ENCODE assay signal across 33 mouse cellular contexts in genomic region chr1:45830453-45831206, GRCm38 (mm10). TPM values are rescaled to one million over a fixed set of nuclear protein-coding genes. Genes with fewer than 3 reads are reported as not detected.
DNase-seq lines count a peak whose midpoint lies in the region; ATAC-seq and TF ChIP-seq lines count a peak whose summit lies in the region.
"Had no signal": no experiment of that assay in that cellular context is flagged by ENCODE, and none has a peak within 500 bp of the region (broad histone marks: within the 10 kb centered on the region; RNA-seq: fewer than 3 reads in every experiment).

No protein-coding gene starts in this region.

- 0 out of 2 replicates have a peak, but pooled peaks have one; percentile 26 for TF ChIP-seq EP300 in lung, postnatal 0 days (IDR thresholded peaks at IDR 0.05)

- no peaks in the 10 kb centered on the region for H3K4me1 ChIP-seq in intestine, embryonic 15.5 days (replicated peaks)
- H3K4me1 ChIP-seq in intestine, postnatal 0 days (replicated peaks; ENCODE audit: control insufficient read depth, insufficient read depth, low read length): no peaks in the 10 kb centered on the region; the same call in 1 of the 2 replicates
- H3K4me1 ChIP-seq in lung, embryonic 15.5 days: 0 out of 2 replicates have a peak, but pooled peaks cover 4% of the 10 kb centered on the region
- no peaks in the 10 kb centered on the region for H3K4me1 ChIP-seq in lung, adult 2 months (ENCODE audit: control insufficient read depth, insufficient read depth, low read length)
- H3K4me1 ChIP-seq in lung, postnatal 0 days (ENCODE audit: insufficient read depth, low read depth, low read length): no peaks in the 10 kb centered on the region
- no peaks in the 10 kb centered on the region for H3K4me1 ChIP-seq in forebrain, embryonic 16.5 days (replicated peaks; ENCODE audit: control insufficient read depth, insufficient read depth, low read length)
- H3K4me1 ChIP-seq: embryonic facial prominence, embryonic 10.5 days; embryonic facial prominence, embryonic 13.5 days; forebrain, embryonic 12.5 days; forebrain, embryonic 15.5 days; hindbrain, embryonic 12.5 days; hindbrain, embryonic 15.5 days had no signal

- DNase-seq in lung, adult 2 months: no peak
- DNase-seq in lung, postnatal 0 days (ENCODE audit: low spot score): peak; percentile 33
- DNase-seq in T-cell, adult 2 months (ENCODE audit: low spot score): no peak
- DNase-seq: adrenal gland, adult 2 months; adrenal gland, postnatal 14 days; B cell, adult 2 months; cerebellum, adult 11 months; cerebellum, adult 2 months; cerebellum, postnatal 10 days; cerebellum, postnatal 36 days; embryo, embryonic 11 days; gastrocnemius, adult 2 months; gastrocnemius, postnatal 14 days; heart, adult 11 months had no signal

- no peak overlapping the region for H3K9ac ChIP-seq in intestine, embryonic 15.5 days
- H3K9ac ChIP-seq in intestine, postnatal 0 days (ENCODE audit: low read depth, low read length): no peak overlapping the region
- no peak overlapping the region for H3K9ac ChIP-seq in lung, embryonic 15.5 days
- no peak overlapping the region for H3K9ac ChIP-seq in lung, postnatal 0 days (replicated peaks; ENCODE audit: low read depth)
- no peak overlapping the region for H3K9ac ChIP-seq in forebrain, embryonic 16.5 days (replicated peaks; ENCODE audit: low read depth, low read length)
- H3K9ac ChIP-seq: embryonic facial prominence, embryonic 13.5 days; forebrain, embryonic 12.5 days; forebrain, embryonic 15.5 days; hindbrain, embryonic 12.5 days; hindbrain, embryonic 15.5 days had no signal

- no peaks in the 10 kb centered on the region for H3K9me3 ChIP-seq in intestine, embryonic 15.5 days
- H3K9me3 ChIP-seq in intestine, postnatal 0 days (ENCODE audit: control insufficient read depth): no peaks in the 10 kb centered on the region
- H3K9me3 ChIP-seq in lung, embryonic 15.5 days: no peaks in the 10 kb centered on the region
- H3K9me3 ChIP-seq in lung, postnatal 0 days (ENCODE audit: low read length): no peaks in the 10 kb centered on the region
- no peaks in the 10 kb centered on the region for H3K9me3 ChIP-seq in forebrain, embryonic 16.5 days (ENCODE audit: control insufficient read depth, low read length)
- H3K9me3 ChIP-seq: embryonic facial prominence, embryonic 10.5 days; embryonic facial prominence, embryonic 13.5 days; forebrain, embryonic 12.5 days; forebrain, embryonic 15.5 days; G1E; hindbrain, embryonic 12.5 days; hindbrain, embryonic 15.5 days had no signal

- 76% methylated on average over 8 of the region's 8 CpGs for WGBS in intestine, embryonic 15.5 days
- 66% methylated on average over 8 of the region's 8 CpGs for WGBS in intestine, postnatal 0 days
- WGBS in lung, embryonic 15.5 days: 60% methylated on average over 8 of the region's 8 CpGs
- 71% methylated on average over 8 of the region's 8 CpGs for WGBS in lung, adult 2 months
- WGBS in lung, postnatal 0 days: 63% methylated on average over 8 of the region's 8 CpGs
- WGBS in forebrain, embryonic 16.5 days: 88% methylated on average over 8 of the region's 8 CpGs

- no peaks in the 10 kb centered on the region for H3K36me3 ChIP-seq in intestine, embryonic 15.5 days
- H3K36me3 ChIP-seq in intestine, postnatal 0 days (ENCODE audit: control insufficient read depth, insufficient read depth): no peaks in the 10 kb centered on the region
- H3K36me3 ChIP-seq in lung, embryonic 15.5 days: 0 out of 2 replicates have a peak, but pooled peaks cover 1% of the 10 kb centered on the region
- H3K36me3 ChIP-seq in lung, postnatal 0 days (ENCODE audit: insufficient read depth, low read length): no peaks in the 10 kb centered on the region
- no peaks in the 10 kb centered on the region for H3K36me3 ChIP-seq in forebrain, embryonic 16.5 days (ENCODE audit: control insufficient read depth, insufficient read depth)
- H3K36me3 ChIP-seq: embryonic facial prominence, embryonic 10.5 days; embryonic facial prominence, embryonic 13.5 days; forebrain, embryonic 12.5 days; forebrain, embryonic 15.5 days; hindbrain, embryonic 12.5 days; hindbrain, embryonic 15.5 days had no signal

- no peak for TF ChIP-seq POLR2A in lung, adult 2 months (IDR thresholded peaks at IDR 0.05; ENCODE audit: borderline replicate concordance, extremely low read depth, low read depth, low read length)

- H3K4me3 ChIP-seq in intestine, embryonic 15.5 days (replicated peaks): no peak overlapping the region
- no peak overlapping the region for H3K4me3 ChIP-seq in intestine, postnatal 0 days (ENCODE audit: low read depth, low read length)
- H3K4me3 ChIP-seq in lung, embryonic 15.5 days: no peak overlapping the region
- no peak overlapping the region for H3K4me3 ChIP-seq in lung, adult 2 months (replicated peaks; ENCODE audit: extremely low read depth, low read depth, low read length)
- no peak overlapping the region for H3K4me3 ChIP-seq in lung, postnatal 0 days (ENCODE audit: low read depth, low read length)
- H3K4me3 ChIP-seq in forebrain, embryonic 16.5 days (replicated peaks; ENCODE audit: low read length): no peak overlapping the region
- H3K4me3 ChIP-seq: embryonic facial prominence, embryonic 10.5 days; embryonic facial prominence, embryonic 13.5 days; erythroblast, embryonic 14.5 days; forebrain, embryonic 12.5 days; forebrain, embryonic 15.5 days; gastrocnemius, adult 2 months; hindbrain, embryonic 12.5 days; hindbrain, embryonic 15.5 days had no signal

- H3K27me3 ChIP-seq in intestine, embryonic 15.5 days (replicated peaks): no peaks in the 10 kb centered on the region
- no peaks in the 10 kb centered on the region for H3K27me3 ChIP-seq in intestine, postnatal 0 days (replicated peaks; ENCODE audit: control insufficient read depth, insufficient read depth, low read length)
- H3K27me3 ChIP-seq in lung, embryonic 15.5 days: no peaks in the 10 kb centered on the region
- no peaks in the 10 kb centered on the region for H3K27me3 ChIP-seq in lung, postnatal 0 days (replicated peaks; ENCODE audit: insufficient read depth, low read length)
- H3K27me3 ChIP-seq in forebrain, embryonic 16.5 days (replicated peaks; ENCODE audit: control insufficient read depth, insufficient read depth, low read length): no peaks in the 10 kb centered on the region
- H3K27me3 ChIP-seq: CH12.LX; embryonic facial prominence, embryonic 13.5 days; forebrain, embryonic 12.5 days; forebrain, embryonic 15.5 days; hindbrain, embryonic 12.5 days; hindbrain, embryonic 15.5 days; Patski had no signal

- no peak overlapping the region for H3K27ac ChIP-seq in intestine, embryonic 15.5 days
- no peak overlapping the region for H3K27ac ChIP-seq in intestine, postnatal 0 days (ENCODE audit: low read depth, low read length)
- peak overlapping the region; percentile 12; the same call in 1 of the 2 replicates for H3K27ac ChIP-seq in lung, embryonic 15.5 days
- no peak overlapping the region for H3K27ac ChIP-seq in lung, postnatal 0 days (ENCODE audit: low read length)
- no peak overlapping the region for H3K27ac ChIP-seq in forebrain, embryonic 16.5 days (ENCODE audit: low read length)
- H3K27ac ChIP-seq: embryonic facial prominence, embryonic 10.5 days; embryonic facial prominence, embryonic 13.5 days; forebrain, embryonic 12.5 days; forebrain, embryonic 15.5 days; gastrocnemius, adult 2 months; hindbrain, embryonic 12.5 days; hindbrain, embryonic 15.5 days had no signal

- peak; percentile 70 for ATAC-seq in intestine, embryonic 15.5 days
- no peak for ATAC-seq in intestine, postnatal 0 days
- ATAC-seq in lung, embryonic 15.5 days (ENCODE audit: borderline replicate concordance, extremely low read depth, low FRiP score, low TSS enrichment): peak; percentile 62; the same call in 1 of the 2 replicates
- ATAC-seq in lung, postnatal 0 days: peak; percentile 54
- ATAC-seq in forebrain, embryonic 16.5 days: no peak
- ATAC-seq: forebrain, embryonic 15.5 days; Patski had no signal

- no peak for TF ChIP-seq CTCF in intestine, postnatal 0 days (IDR thresholded peaks at IDR 0.05; ENCODE audit: low read depth)
- TF ChIP-seq CTCF in lung, adult 2 months (IDR thresholded peaks at IDR 0.05; ENCODE audit: insufficient read depth, low read length): no peak
- TF ChIP-seq CTCF in lung, postnatal 0 days (IDR thresholded peaks at IDR 0.05): no peak

- no peak overlapping the region for H3K4me2 ChIP-seq in intestine, embryonic 15.5 days (replicated peaks)
- H3K4me2 ChIP-seq in intestine, postnatal 0 days (replicated peaks; ENCODE audit: low read depth): no peak overlapping the region
- H3K4me2 ChIP-seq in lung, embryonic 15.5 days: no peak overlapping the region
- no peak overlapping the region for H3K4me2 ChIP-seq in lung, postnatal 0 days (replicated peaks; ENCODE audit: low read depth, low read length)
- H3K4me2 ChIP-seq in forebrain, embryonic 16.5 days (ENCODE audit: low read length): no peak overlapping the region
- H3K4me2 ChIP-seq: embryonic facial prominence, embryonic 13.5 days; forebrain, embryonic 12.5 days; forebrain, embryonic 15.5 days; heart, embryonic 11.5 days; hindbrain, embryonic 12.5 days; hindbrain, embryonic 15.5 days had no signal

RNA-seq across cellular contexts. Expression of gene Wdr75, which starts 35.7 kb away (rescaled TPM):
- polyA plus RNA-seq in intestine, embryonic 15.5 days (2015; fragmentation: Nextera tagmentation; extraction: Ambion mirVana): 60.8 and 69.4 TPM in 2 replicates
- 24.3 and 25.3 TPM in 2 replicates for polyA plus RNA-seq in intestine, postnatal 0 days (2015; fragmentation: Nextera tagmentation; extraction: Ambion mirVana)
- 68.2 and 80.2 TPM in 2 replicates for polyA plus RNA-seq in lung, embryonic 15.5 days (2015; fragmentation: Nextera tagmentation; extraction: Ambion mirVana)
- 39.6 and 45.5 TPM in 2 replicates for polyA plus RNA-seq in lung, adult 2 months (2012; rRNA removed)
- 29.3 and 31.3 TPM in 2 replicates for polyA plus RNA-seq in lung, postnatal 0 days (2015; fragmentation: Nextera tagmentation; extraction: Ambion mirVana)
- 57.1 and 59.9 TPM in 2 replicates for polyA plus RNA-seq in forebrain, embryonic 16.5 days (2015; fragmentation: Nextera tagmentation; extraction: Ambion mirVana)

RNA-seq across cellular contexts. Expression of gene Gm5269, which starts 59.4 kb away (rescaled TPM):
- not detected in 2 replicates for polyA plus RNA-seq in intestine, embryonic 15.5 days (2015; fragmentation: Nextera tagmentation; extraction: Ambion mirVana)
- polyA plus RNA-seq in intestine, postnatal 0 days (2015; fragmentation: Nextera tagmentation; extraction: Ambion mirVana): not detected in 2 replicates
- not detected in 2 replicates for polyA plus RNA-seq in lung, embryonic 15.5 days (2015; fragmentation: Nextera tagmentation; extraction: Ambion mirVana)
- not detected in 2 replicates for polyA plus RNA-seq in lung, adult 2 months (2012; rRNA removed)
- polyA plus RNA-seq in lung, postnatal 0 days (2015; fragmentation: Nextera tagmentation; extraction: Ambion mirVana): not detected in 2 replicates
- polyA plus RNA-seq in forebrain, embryonic 16.5 days (2015; fragmentation: Nextera tagmentation; extraction: Ambion mirVana): not detected in 2 replicates
- polyA plus RNA-seq: adrenal gland, adult 2 months; cerebellum, adult 2 months; cortical plate, adult 2 months; embryonic facial prominence, embryonic 10.5 days; embryonic facial prominence, embryonic 13.5 days; erythroblast, embryonic 14.5 days; forebrain, embryonic 12.5 days; forebrain, embryonic 15.5 days; frontal cortex, adult 2 months; G1E; heart, embryonic 11.5 days; heart, embryonic 14.5 days; heart, postnatal 0 days; hindbrain, embryonic 12.5 days; hindbrain, embryonic 15.5 days; Patski had no signal

Comparison
In these comparisons a context has a peak if more than half of its experiments do, and no peak if none do; other contexts are left out.
1. ATAC-seq: peak in intestine, embryonic 15.5 days (single experiment), lung, embryonic 15.5 days (single experiment) and lung, postnatal 0 days (single experiment); none in intestine, postnatal 0 days (single experiment) and forebrain, embryonic 16.5 days (single experiment).